Mouse (Mus musculus): ENCODE measurements around the gene Pdlim5.

Pdlim5 gene

GRCm38 (mm10) chr3:142394796-142395508 lies 544 bp downstream of the Pdlim5 start:
- peak; percentile 42 for DNase-seq (ENCODE audit: low read depth, low spot score)

GRCm38 (mm10) chr3:142394000-142394411 lies 1.5 kb downstream of the Pdlim5 start:
- no peak for DNase-seq (ENCODE audit: low read depth, low spot score)

- DNase-seq (ENCODE audit: low read depth, low spot score) = no peak
Measured at GRCm38 (mm10) chr3:142391531-142391930, 4.0 kb downstream of the Pdlim5 start.

GRCm38 (mm10) chr3:142390288-142390687 lies 5.2 kb downstream of the Pdlim5 start:
- no peak for DNase-seq (ENCODE audit: low read depth, low spot score)

- no peak for DNase-seq (ENCODE audit: low read depth, low spot score)
Measured at GRCm38 (mm10) chr3:142388189-142388588, 7.3 kb downstream of the Pdlim5 start.

- no peak for DNase-seq (ENCODE audit: low read depth, low spot score)
Measured at GRCm38 (mm10) chr3:142386505-142386904, 9.0 kb downstream of the Pdlim5 start.

- DNase-seq (ENCODE audit: low read depth, low spot score) = no peak
Measured at GRCm38 (mm10) chr3:142385690-142386089, 9.8 kb downstream of the Pdlim5 start.

- no peak for DNase-seq (ENCODE audit: low read depth, low spot score)
Measured at GRCm38 (mm10) chr3:142376638-142377037, 18.9 kb downstream of the Pdlim5 start.

- DNase-seq (ENCODE audit: low read depth, low spot score) = no peak
Measured at GRCm38 (mm10) chr3:142375106-142375505, 20.4 kb downstream of the Pdlim5 start.

GRCm38 (mm10) chr3:142372465-142373147 lies 22.9 kb downstream of the Pdlim5 start:
- no peak for DNase-seq (ENCODE audit: low read depth, low spot score)

GRCm38 (mm10) chr3:142368411-142368810 lies 27.1 kb downstream of the Pdlim5 start:
- DNase-seq (ENCODE audit: low read depth, low spot score) = no peak

- no peak for DNase-seq (ENCODE audit: low read depth, low spot score)
Measured at GRCm38 (mm10) chr3:142362092-142362491, 33.4 kb downstream of the Pdlim5 start.

- DNase-seq (ENCODE audit: low read depth, low spot score) = no peak
Measured at GRCm38 (mm10) chr3:142358951-142359350, 36.5 kb downstream of the Pdlim5 start.

GRCm38 (mm10) chr3:142356661-142357060 lies 38.8 kb downstream of the Pdlim5 start:
- DNase-seq (ENCODE audit: low read depth, low spot score) = no peak

GRCm38 (mm10) chr3:142353218-142353617 lies 42.3 kb downstream of the Pdlim5 start:
- DNase-seq (ENCODE audit: low read depth, low spot score) = no peak

GRCm38 (mm10) chr3:142350513-142350912 lies 45.0 kb downstream of the Pdlim5 start:
- no peak for DNase-seq (ENCODE audit: low read depth, low spot score)

- no peak for DNase-seq (ENCODE audit: low read depth, low spot score)
Measured at GRCm38 (mm10) chr3:142348816-142349631, 46.5 kb downstream of the Pdlim5 start.

- DNase-seq (ENCODE audit: low read depth, low spot score) = no peak
Measured at GRCm38 (mm10) chr3:142346261-142346660, 49.2 kb downstream of the Pdlim5 start.

GRCm38 (mm10) chr3:142345235-142346125 lies 50.0 kb downstream of the Pdlim5 start:
- DNase-seq (ENCODE audit: low read depth, low spot score) = no peak

GRCm38 (mm10) chr3:142343786-142344185 lies 51.7 kb downstream of the Pdlim5 start:
- DNase-seq (ENCODE audit: low read depth, low spot score) = no peak

GRCm38 (mm10) chr3:142340701-142341100 lies 54.8 kb downstream of the Pdlim5 start:
- DNase-seq (ENCODE audit: low read depth, low spot score) = no peak
